Mouse (Mus musculus): ENCODE measurements around the gene Fgg.

Gene Fgg

GRCm38 (mm10) chr3:83007557-83007956, at the start of gene Fgg:
Gene Fgg (plus strand): TSS chr3:83007724.
- in situ Hi-C loops (cut with MboI; ENCODE audit: low sequenced_read_pairs): no loop called here

DNA sequence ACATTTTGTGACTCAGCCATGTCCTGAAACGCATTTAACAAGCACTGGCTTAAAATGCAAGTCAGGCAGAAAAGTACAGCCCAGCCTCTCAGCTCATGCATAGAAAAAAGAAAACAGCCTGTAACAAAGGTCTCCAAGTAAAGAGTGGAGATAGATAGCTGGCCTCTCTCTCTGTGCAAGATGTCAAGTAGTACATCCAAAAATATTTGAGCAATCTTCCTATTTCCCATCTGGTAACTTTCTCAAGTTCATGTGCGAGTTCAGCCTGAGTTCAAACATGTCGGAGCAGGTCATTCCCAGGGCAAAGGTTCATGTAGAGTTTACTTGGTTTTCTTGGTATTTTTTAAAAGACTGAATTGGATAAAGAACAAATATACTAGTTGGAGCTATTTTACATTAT, 36.5 kb upstream of the Fgg start:
- in situ Hi-C loops (cut with MboI; ENCODE audit: low sequenced_read_pairs): no loop called here

GRCm38 (mm10) chr3:82980818-82981217, 26.7 kb upstream of the Fgg start:
- in situ Hi-C loops (cut with MboI; ENCODE audit: low sequenced_read_pairs): loop anchor here (25.0 kb wide), 1 partner anchor 281 kb away; no protein-coding TSS in a partner anchor

DNA sequence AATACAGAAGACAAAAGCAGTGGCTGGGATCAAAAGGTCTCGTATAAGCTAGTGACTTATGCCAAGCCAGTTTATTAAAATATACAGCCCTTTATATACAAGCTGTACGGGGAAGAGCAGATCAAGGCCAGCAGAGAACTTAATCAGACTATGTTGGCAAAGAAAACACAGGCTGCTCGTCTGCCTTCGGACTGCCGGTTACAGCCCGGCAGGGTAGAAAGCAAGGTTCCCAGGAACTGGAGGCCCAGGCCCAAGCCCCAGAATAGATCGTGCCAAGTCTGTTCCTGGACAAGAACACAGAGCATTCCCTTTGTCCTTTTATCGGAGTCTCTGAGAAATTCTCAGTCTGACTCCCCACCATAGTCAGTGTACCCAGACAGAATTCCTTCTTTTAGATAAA, 25.7 kb upstream of the Fgg start:
- in situ Hi-C loops (cut with MboI; ENCODE audit: low sequenced_read_pairs): loop anchor here (25.0 kb wide), 1 partner anchor 280 kb away; no protein-coding TSS in a partner anchor

DNA sequence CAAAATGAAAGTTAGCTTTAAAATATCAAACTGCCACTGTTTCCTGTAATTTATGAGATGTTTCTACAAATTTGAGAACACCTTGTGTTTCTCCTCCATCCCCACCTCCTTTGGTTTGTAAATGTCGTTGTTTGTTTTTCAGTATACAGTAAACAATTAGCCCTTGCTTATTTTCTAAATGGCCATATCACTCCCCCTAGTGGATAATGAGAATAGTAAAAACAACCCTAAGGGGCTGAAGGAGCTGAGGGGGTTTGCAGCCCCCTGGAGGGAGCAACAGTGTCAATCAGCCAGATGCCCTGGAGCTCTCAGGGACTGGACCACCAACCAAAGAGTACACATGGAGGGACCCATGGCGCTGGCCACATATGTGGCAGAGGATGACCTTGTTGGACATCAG, 22.7 kb upstream of the Fgg start:
- in situ Hi-C loops (cut with MboI; ENCODE audit: low sequenced_read_pairs): loop anchor here (25.0 kb wide), 1 partner anchor 277 kb away; no protein-coding TSS in a partner anchor

DNA sequence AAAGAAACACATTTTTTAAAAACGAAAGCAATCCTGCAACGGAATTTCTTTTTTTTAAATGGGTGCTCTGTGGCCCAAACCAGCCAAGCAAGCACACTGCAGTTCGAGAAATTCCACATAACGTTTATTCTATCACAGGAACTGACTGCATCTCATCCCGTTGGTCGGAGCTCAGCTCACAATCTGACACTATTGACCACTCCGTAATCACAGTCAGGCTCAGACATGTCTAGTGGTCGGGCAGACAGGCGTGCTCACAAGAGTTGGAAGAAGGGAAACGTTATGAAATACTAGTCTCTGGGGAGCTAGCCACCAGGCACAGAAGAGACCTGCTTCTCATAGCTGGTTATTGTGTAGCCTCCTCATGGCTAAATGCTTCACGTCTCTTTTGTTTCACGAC, 15.6 kb upstream of the Fgg start:
- in situ Hi-C loops (cut with MboI; ENCODE audit: low sequenced_read_pairs): loop anchor here (25.0 kb wide), 1 partner anchor 270 kb away; no protein-coding TSS in a partner anchor

- in situ Hi-C loops (cut with MboI; ENCODE audit: low sequenced_read_pairs): loop anchor here (25.0 kb wide), 1 partner anchor 269 kb away; no protein-coding TSS in a partner anchor
Observed at GRCm38 (mm10) chr3:82992956-82993355, 14.6 kb upstream of the Fgg start.

DNA sequence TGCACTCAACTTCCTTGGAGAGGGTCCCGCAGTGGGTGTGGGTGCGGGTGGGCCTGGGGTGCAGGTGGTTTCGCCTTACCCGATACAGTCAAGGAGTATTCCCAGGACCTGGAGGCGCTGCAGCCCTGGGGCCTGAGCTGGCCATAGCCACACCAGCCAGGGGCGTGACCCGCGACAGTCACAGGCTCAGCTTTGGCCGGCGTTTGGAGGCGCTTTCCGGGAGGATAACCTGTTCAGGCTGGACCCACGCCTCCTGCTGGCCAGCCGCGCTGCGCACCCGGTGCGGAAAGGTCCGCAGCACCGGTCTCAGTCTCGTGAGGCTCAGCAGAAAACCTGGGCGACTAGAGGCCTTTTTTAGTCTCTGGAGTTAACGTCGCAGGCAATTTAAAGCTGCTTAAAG, 12.2 kb upstream of the Fgg start:
- in situ Hi-C loops (cut with MboI; ENCODE audit: low sequenced_read_pairs): loop anchor here (25.0 kb wide), 1 partner anchor 267 kb away; no protein-coding TSS in a partner anchor

- in situ Hi-C loops (cut with MboI; ENCODE audit: low sequenced_read_pairs): loop anchor here (25.0 kb wide), 1 partner anchor 266 kb away; no protein-coding TSS in a partner anchor
Observed at GRCm38 (mm10) chr3:82996656-82997055, 10.9 kb upstream of the Fgg start.

GRCm38 (mm10) chr3:82998772-82999463, 8.6 kb upstream of the Fgg start:
- in situ Hi-C loops (cut with MboI; ENCODE audit: low sequenced_read_pairs): loop anchor here (25.0 kb wide), 1 partner anchor 263 kb away; no protein-coding TSS in a partner anchor

GRCm38 (mm10) chr3:82999995-83000394, 7.5 kb upstream of the Fgg start:
- in situ Hi-C loops (cut with MboI; ENCODE audit: low sequenced_read_pairs): loop anchor here (5.0 to 25.0 kb wide), 2 partner anchors 52 to 262 kb away; no protein-coding TSS in a partner anchor

GRCm38 (mm10) chr3:83002191-83002590, 5.3 kb upstream of the Fgg start:
- in situ Hi-C loops (cut with MboI; ENCODE audit: low sequenced_read_pairs): loop anchor here (5.0 kb wide), 1 partner anchor 50 kb away; no protein-coding TSS in a partner anchor

- in situ Hi-C loops (cut with MboI; ENCODE audit: low sequenced_read_pairs): loop anchor here (5.0 kb wide), 1 partner anchor 49 kb away; no protein-coding TSS in a partner anchor
Observed at GRCm38 (mm10) chr3:83003068-83003467, 4.5 kb upstream of the Fgg start.

- in situ Hi-C loops (cut with MboI; ENCODE audit: low sequenced_read_pairs): loop anchor here (5.0 kb wide), 1 partner anchor 48 kb away; no protein-coding TSS in a partner anchor
Observed at GRCm38 (mm10) chr3:83004801-83005200, 2.7 kb upstream of the Fgg start.

DNA sequence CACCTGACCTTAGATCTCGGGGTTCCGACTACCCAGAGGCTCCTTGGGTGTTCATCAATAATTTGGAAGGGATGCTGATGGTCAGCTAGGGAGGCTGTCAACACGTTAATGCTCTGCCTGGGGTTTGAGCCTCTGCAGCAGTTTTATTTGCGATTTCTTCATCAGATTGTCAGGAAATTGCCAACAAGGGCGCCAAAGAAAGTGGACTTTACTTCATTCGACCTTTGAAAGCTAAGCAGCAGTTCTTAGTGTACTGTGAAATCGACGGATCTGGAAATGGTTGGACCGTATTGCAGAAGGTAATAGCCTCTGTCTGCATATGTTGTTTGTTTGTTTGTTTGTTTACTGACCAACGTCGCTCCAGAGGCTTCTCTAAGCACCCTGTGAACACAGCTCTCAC, 2.8 kb downstream of the Fgg start:
- in situ Hi-C loops (cut with MboI; ENCODE audit: low sequenced_read_pairs): no loop called here

GRCm38 (mm10) chr3:83011136-83011535, 3.6 kb downstream of the Fgg start:
- in situ Hi-C loops (cut with MboI; ENCODE audit: low sequenced_read_pairs): no loop called here

DNA sequence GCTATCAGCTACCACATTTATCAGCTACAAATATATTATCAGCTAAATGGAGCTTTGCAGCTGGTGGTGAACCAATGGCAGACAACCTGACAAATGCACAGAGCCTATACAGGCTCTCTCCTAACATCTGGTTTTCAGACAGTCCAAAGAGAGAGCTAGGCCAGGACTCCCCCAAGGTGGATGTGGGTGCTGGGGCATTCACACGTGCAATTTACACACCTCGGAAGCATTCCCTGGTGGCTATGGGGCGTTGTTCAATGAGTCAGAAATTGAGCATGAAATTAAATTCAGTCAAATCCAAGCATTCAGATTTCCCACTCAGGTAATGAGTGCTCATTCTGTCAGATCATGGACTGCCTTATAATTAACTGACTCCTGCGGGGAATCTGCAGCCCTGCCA, 4.0 kb downstream of the Fgg start:
- in situ Hi-C loops (cut with MboI; ENCODE audit: low sequenced_read_pairs): no loop called here

GRCm38 (mm10) chr3:83012636-83013035, 5.1 kb downstream of the Fgg start:
- in situ Hi-C loops (cut with MboI; ENCODE audit: low sequenced_read_pairs): no loop called here

GRCm38 (mm10) chr3:83013951-83014350, 6.4 kb downstream of the Fgg start:
- in situ Hi-C loops (cut with MboI; ENCODE audit: low sequenced_read_pairs): no loop called here

- in situ Hi-C loops (cut with MboI; ENCODE audit: low sequenced_read_pairs): no loop called here
Observed at GRCm38 (mm10) chr3:83016236-83016635, 8.7 kb downstream of the Fgg start.

DNA sequence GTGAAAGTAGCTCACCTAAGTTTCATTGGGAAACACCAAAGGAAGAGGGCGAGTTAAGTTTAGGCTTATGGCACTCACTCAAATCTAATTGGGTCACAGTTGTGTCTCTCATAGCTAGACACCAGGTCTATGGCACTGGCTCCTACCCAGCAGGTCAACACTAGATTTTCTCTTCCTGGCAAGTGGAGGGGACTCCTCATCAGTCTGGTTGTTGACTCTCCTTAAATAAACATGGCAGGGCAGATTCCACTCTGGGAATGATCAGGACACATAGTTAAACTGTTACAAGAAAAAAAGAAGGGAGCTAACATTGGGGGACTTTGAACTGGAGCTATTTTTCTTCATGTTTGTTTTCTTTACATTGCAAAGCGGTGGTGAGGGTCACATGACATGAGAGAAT, 12.9 kb downstream of the Fgg start:
- in situ Hi-C loops (cut with MboI; ENCODE audit: low sequenced_read_pairs): no loop called here

GRCm38 (mm10) chr3:83021176-83021575, 13.7 kb downstream of the Fgg start:
- in situ Hi-C loops (cut with MboI; ENCODE audit: low sequenced_read_pairs): no loop called here
